Mouse (Mus musculus) midbrain, postnatal 0 days (tissue): ENCODE results near the gene Stard10. TPM values are rescaled to one million over a fixed set of nuclear protein-coding genes. Genes with fewer than 3 reads are reported as not detected.

ENCODE experiments used
- ATAC-seq: fragments of 200-750 bp; cut with Nextera tagmentation; 2 replicates; pipeline ENCODE4 v1.8.0; 2017; ENCODE audit warnings: moderate number of reproducible peaks, mild to moderate bottlenecking, moderate TSS enrichment, moderate library complexity; ENCODE audit not compliant: low FRiP score
- DNase-seq: peaks from one replicate; pipeline ENCODE4 v3.0.0-alpha.2; 2015; ENCODE audit warnings: low spot score
- H3K27ac ChIP-seq: fragments of 300-500 bp; sonication (generic); 2 replicates; pipeline ENCODE4 v1.5.1; 2014; ENCODE audit warnings: low read depth, mild to moderate bottlenecking, low read length, mixed read lengths
- H3K27me3 ChIP-seq: fragments of 300-500 bp; sonication (generic); 2 replicates; pipeline ENCODE4 v1.6.1; 2014; ENCODE audit warnings: low read length, control low read depth, mixed read lengths; ENCODE audit not compliant: insufficient read depth
- H3K36me3 ChIP-seq: fragments of 300-500 bp; sonication (generic); 2 replicates; pipeline ENCODE4 v1.6.1; 2014; ENCODE audit warnings: low read length, control low read depth, mixed read lengths; ENCODE audit not compliant: insufficient read depth
- H3K4me1 ChIP-seq: fragments of 300-500 bp; sonication (generic); 2 replicates; pipeline ENCODE4 v1.6.1; 2014; ENCODE audit warnings: mild to moderate bottlenecking, control low read depth, antibody characterized with exemption, low read length, mixed read lengths; ENCODE audit not compliant: insufficient read depth
- H3K4me2 ChIP-seq: fragments of 300-500 bp; sonication (generic); 2 replicates; pipeline ENCODE4 v1.6.1; 2014; ENCODE audit warnings: low read depth, mild to moderate bottlenecking, low read length, mixed read lengths; ENCODE audit not compliant: poor library complexity, severe bottlenecking
- H3K4me3 ChIP-seq: fragments of 300-500 bp; sonication (generic); 2 replicates; pipeline ENCODE4 v1.5.1; 2014; ENCODE audit warnings: low read depth, mild to moderate bottlenecking, low read length, moderate library complexity
- H3K9ac ChIP-seq: fragments of 300-500 bp; sonication (generic); replicated peaks from 2 replicates; pipeline ENCODE4 v1.6.1; 2014; ENCODE audit warnings: mild to moderate bottlenecking, low read length, moderate library complexity, mixed read lengths; ENCODE audit not compliant: poor library complexity, severe bottlenecking
- H3K9me3 ChIP-seq: fragments of 300-500 bp; sonication (generic); 2 replicates; pipeline ENCODE4 v1.6.1; 2016; ENCODE audit warnings: low read length, control low read depth
- CTCF ChIP-seq: IDR thresholded peaks from 2 replicates; pipeline ENCODE4 v1.5.1; 2016; ENCODE audit warnings: antibody characterized with exemption, mild to moderate bottlenecking
- WGBS: fragments of 180-500 bp; shearing (Covaris S2); extraction: QIAGEN DNeasy Blood & Tissue Kit; methylation state at CpG from one replicate; pipeline ENCODE4 v1.1.7; 2014; 5-methylcytosine and 5-hydroxymethylcytosine counted together
- polyA plus RNA-seq: library from polyadenylated mRNA; unstranded; fragments of >200 nt; fragmentation: Nextera tagmentation; extraction: Ambion mirVana; gene quantifications from 2 replicates; pipeline ENCODE4 v1.2.1, GENCODE M21; 2015
- total RNA-seq: library from RNA; depleted of rRNA; stranded (reverse); fragments of >200 nt; gene quantifications from 2 replicates; pipeline ENCODE4 v1.2.3, GENCODE M21; 2014

Gene Stard10
- total and polyA plus RNA-seq, 2 experiments from 2014 or later: 11.0 to 47.7 TPM

DNA sequence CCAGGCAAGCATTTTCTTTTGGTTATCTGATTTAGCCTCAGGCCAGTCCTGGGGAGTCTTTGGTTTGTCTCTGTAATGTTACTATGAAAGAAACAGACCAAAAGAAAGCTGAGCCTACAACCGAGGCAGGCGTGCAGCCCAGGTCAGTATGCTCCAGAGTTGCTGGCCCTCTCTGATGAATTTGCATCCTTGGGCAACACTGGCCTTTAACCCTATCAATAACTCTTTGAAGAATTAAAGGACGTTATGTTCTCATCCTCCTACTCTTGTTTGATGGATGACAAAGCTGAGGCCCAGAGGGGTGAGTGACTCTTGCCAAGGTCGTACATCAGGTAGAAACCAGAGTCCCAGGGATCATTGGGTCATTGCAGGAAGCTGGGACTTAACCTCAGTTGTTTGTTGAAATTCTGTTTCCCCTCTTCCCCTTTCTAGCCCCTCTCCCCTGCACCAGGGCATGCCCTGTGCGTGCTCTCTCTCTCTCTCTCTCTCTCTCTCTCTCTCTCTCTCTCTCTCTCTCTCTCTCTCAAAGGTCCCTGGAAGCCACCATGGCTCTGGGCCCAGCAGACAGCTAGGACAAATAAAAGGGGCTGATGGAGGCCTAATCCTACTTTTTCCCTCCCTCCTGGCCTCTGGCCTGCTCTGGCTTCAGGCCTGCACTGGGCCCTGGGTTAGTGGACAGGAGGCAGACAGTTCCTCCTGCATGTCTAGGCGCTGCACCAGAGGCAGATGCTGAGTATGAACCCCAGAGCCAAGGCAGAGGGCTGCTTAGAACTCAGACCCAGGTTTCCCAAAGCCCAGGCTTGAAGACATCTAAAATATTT, 7.5 kb downstream of the Stard10 start:
- no peaks in the 10 kb centered on the region for H3K27me3 ChIP-seq
- ATAC-seq (no peak), DNase-seq (peak; percentile 47)
- H3K36me3 ChIP-seq: no peaks in the 10 kb centered on the region
- H3K27ac ChIP-seq: no peak overlapping the region
- no peaks in the 10 kb centered on the region for H3K9me3 ChIP-seq
- WGBS: 62% methylated on average over 6 of the region's 6 CpGs
- H3K9ac ChIP-seq: no peak overlapping the region
- no peak overlapping the region for H3K4me3 ChIP-seq
- 0 out of 2 replicates have a peak, but pooled peaks cover 2% of the 10 kb centered on the region for H3K4me1 ChIP-seq
- no peak overlapping the region for H3K4me2 ChIP-seq
- TF ChIP-seq CTCF: no peak

DNA sequence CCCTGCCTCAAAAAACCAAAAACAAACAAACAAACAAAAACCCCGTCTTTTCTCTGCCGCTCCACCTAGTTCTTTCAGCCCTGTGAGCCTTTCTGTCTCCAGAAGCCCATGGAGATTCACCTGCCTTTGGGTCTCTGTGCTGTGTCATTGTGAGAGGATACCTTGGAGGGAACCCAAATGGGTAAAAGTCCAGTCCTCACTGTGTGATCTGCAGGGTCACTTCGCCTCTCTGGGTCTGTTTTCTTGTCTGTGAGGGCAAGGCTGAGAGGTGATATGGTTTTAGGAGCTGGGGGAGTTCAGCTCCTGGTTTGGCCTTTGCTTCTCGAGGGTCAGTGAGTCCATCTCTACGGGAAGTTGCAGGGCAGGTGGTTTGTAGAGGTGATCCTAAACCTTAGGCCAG, 9.1 kb downstream of the Stard10 start:
- H3K27ac ChIP-seq: no peak overlapping the region
- no peak overlapping the region for H3K4me3 ChIP-seq
- TF ChIP-seq CTCF: no peak
- no peaks in the 10 kb centered on the region for H3K36me3 ChIP-seq
- H3K4me2 ChIP-seq: no peak overlapping the region
- 80% methylated on average over 5 of the region's 5 CpGs for WGBS
- H3K9me3 ChIP-seq: no peaks in the 10 kb centered on the region
- no peak overlapping the region for H3K9ac ChIP-seq
- no peak for ATAC-seq
- H3K27me3 ChIP-seq: no peaks in the 10 kb centered on the region
- 0 out of 2 replicates have a peak, but pooled peaks cover 2% of the 10 kb centered on the region for H3K4me1 ChIP-seq
- DNase-seq: no peak

DNA sequence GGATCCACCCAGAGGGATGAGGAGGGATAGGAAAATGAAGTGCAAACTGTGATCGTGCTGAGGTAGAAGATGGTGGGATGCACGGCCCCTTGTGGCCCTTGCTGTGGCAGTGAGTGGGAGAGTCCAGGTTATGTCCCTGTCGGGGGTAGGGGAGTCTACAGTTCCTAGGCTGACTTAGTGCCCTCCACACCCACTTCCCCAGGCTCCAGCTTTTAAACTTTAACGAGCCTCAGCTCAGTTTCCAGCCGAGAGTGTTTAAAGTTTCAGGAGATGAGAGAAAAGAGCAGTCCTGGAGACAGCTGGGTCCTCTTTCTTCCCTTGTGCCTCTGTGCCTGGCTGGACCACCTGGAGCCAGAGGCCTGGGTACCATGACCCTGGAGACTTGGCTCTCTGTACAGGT, 10.4 kb downstream of the Stard10 start:
- Histone ChIP-seq H3K36me3 (no peaks in the 10 kb centered on the region), H3K4me3 (no peak overlapping the region), H3K27me3 (no peaks in the 10 kb centered on the region), H3K27ac (no peak overlapping the region), H3K4me2 (no peak overlapping the region), H3K9ac (no peak overlapping the region), H3K4me1 (0 out of 2 replicates have a peak, but pooled peaks cover 2% of the 10 kb centered on the region), H3K9me3 (no peaks in the 10 kb centered on the region)
- no peak for ATAC-seq
- DNase-seq: no peak
- TF ChIP-seq CTCF: no peak
- 53% methylated on average over 5 of the region's 5 CpGs for WGBS

DNA sequence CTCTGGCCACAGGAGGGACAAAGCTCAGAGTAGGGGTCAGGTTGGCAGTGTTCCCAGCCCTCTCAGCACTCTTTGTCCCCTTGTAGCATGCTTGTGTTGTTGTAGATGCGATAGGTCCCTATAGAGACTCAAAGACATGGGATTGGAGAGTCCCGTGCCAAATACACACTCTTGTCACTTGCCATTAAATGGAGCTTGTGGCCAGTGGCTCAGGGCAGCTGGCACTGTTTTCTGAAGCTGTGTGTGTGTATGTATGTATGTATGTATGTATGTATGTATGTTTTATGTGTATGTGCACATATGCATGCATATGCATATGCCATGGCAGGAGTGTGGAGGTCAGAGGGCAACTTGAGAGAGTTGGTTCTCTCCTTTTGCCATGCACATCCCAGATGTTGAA, 10.9 kb downstream of the Stard10 start:
- TF ChIP-seq CTCF: no peak
- 81% methylated on average over 2 of the region's 2 CpGs for WGBS
- H3K36me3 ChIP-seq: no peaks in the 10 kb centered on the region
- DNase-seq (no peak), ATAC-seq (no peak)
- H3K27me3 ChIP-seq: no peaks in the 10 kb centered on the region
- 0 out of 2 replicates have a peak, but pooled peaks cover 2% of the 10 kb centered on the region for H3K4me1 ChIP-seq
- H3K4me2 ChIP-seq: no peak overlapping the region
- H3K9ac ChIP-seq: no peak overlapping the region
- no peak overlapping the region for H3K27ac ChIP-seq
- no peak overlapping the region for H3K4me3 ChIP-seq
- no peaks in the 10 kb centered on the region for H3K9me3 ChIP-seq

DNA sequence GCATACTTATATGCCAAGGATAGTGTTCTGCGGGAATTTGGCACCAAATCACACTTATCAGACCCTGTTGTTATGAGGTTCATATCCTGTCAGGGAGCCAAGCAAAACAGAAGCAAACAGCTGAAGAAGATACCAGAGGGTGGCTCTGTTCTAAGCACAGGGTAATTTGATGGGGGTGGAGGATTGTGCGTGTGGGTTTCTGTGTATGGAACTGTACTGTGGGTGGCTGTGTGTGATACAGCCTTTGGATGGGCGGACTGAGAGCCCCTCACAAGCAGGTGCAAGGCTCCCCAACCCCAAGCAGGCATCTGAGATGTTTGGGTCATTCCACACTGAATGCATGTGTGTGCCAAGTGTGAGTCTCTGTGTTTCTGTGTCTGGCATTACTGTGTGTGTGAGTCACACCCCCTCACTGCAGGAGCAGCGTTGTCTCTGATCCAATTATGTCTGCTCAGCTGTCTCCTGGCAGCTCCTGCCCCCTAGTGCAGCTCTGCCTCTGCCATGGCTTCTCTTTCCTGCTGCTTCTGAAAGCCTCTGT, 11.8 kb downstream of the Stard10 start:
- peak; percentile 41 for TF ChIP-seq CTCF
- Histone ChIP-seq H3K4me1 (0 out of 2 replicates have a peak, but pooled peaks cover 2% of the 10 kb centered on the region), H3K27me3 (no peaks in the 10 kb centered on the region), H3K27ac (no peak overlapping the region), H3K9me3 (no peaks in the 10 kb centered on the region), H3K4me2 (no peak overlapping the region), H3K4me3 (no peak overlapping the region), H3K9ac (0 out of 2 replicates have a peak overlapping the region, but pooled peaks have one; percentile 34), H3K36me3 (no peaks in the 10 kb centered on the region)
- DNase-seq (peak; percentile 71), ATAC-seq (no peak)
- 56% methylated on average over 4 of the region's 4 CpGs for WGBS

DNA sequence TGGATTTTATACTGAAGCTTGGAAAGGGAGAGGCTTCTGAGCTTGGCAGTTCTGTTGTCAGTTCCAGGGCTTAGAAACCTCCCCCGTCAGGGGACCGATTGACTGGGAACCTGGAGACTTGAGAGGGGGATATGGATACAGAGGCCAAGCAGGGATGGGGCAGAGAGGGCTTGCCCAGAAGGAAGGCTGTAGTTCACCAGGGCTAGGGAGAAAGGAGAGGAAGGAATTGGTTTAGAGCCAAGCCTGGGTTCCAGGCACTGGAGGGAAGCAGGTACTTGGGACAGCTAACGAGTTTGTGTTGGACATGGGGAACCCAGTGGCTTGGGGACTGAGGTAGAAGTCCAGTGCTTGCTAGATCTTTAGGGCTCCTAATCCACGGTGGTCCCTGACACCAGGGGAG, 12.7 kb downstream of the Stard10 start:
- WGBS: 62% methylated on average over 4 of the region's 4 CpGs

More for the DNA sequence above, 12.7 kb downstream of the Stard10 start:
- H3K27ac ChIP-seq: no peak overlapping the region
- DNase-seq: no peak
- H3K9ac ChIP-seq: no peak overlapping the region
- H3K9me3 ChIP-seq: no peaks in the 10 kb centered on the region
- no peak overlapping the region for H3K4me3 ChIP-seq
- no peak overlapping the region for H3K4me2 ChIP-seq
- 0 out of 2 replicates have a peak, but pooled peaks cover 2% of the 10 kb centered on the region for H3K4me1 ChIP-seq
- no peaks in the 10 kb centered on the region for H3K36me3 ChIP-seq
- H3K27me3 ChIP-seq: no peaks in the 10 kb centered on the region
- ATAC-seq: no peak
- TF ChIP-seq CTCF: no peak
